In the genomic region with DNA sequence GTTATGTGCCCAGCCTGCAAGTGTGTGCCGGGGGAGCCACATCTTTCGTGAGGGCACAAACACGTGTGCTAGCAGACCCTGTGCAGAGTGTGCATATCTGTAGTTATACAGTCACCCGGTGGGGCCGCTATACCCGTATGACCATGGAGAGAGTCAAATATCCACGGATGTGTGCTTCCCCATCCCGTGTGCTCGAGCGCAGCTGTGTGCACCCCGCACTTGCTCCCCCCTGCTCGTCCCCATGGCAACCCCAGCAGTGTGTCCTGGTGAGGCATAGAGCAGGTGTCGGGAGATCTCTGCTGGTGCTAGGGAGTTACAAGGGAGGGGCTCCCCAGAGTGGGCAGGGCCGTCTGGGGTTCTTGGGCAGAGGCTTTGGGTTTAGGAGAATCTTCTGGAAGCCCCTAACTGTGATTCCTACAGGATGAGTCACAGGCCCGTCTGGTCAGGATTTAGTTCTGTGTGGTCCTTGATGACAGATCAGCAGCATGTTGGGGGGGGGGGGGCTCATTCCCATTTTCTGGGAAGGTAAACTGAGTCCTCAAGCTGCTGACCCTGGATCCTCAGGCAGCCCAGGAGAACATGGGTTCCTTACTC, we compare ENCODE assay signal across 9 mouse cellular contexts. TPM values are rescaled to one million over a fixed set of nuclear protein-coding genes. Genes with fewer than 3 reads are reported as not detected.
DNase-seq lines count a peak whose midpoint lies in the region; ATAC-seq and TF ChIP-seq lines count a peak whose summit lies in the region.
"Had no signal": no experiment of that assay in that cellular context is flagged by ENCODE, and none has a peak within 500 bp of the region (broad histone marks: within the 10 kb centered on the region; RNA-seq: fewer than 3 reads in every experiment).

No protein-coding gene starts in this region.

- peak; percentile 34 for ATAC-seq in lung, postnatal 0 days
- peak; percentile 48 for ATAC-seq in embryonic facial prominence, embryonic 14.5 days (ENCODE audit: low read depth)
- peak; percentile 69 for ATAC-seq in limb, embryonic 11.5 days (ENCODE audit: insufficient number of reproducible peaks, low FRiP score, low TSS enrichment, low read depth)
- no peak for ATAC-seq in liver, embryonic 12.5 days

- H3K27ac ChIP-seq in lung, postnatal 0 days (ENCODE audit: low read length): no peak overlapping the region
- H3K27ac ChIP-seq in embryonic facial prominence, embryonic 14.5 days (replicated peaks; ENCODE audit: low read depth, low read length): no peak overlapping the region
- no peak overlapping the region for H3K27ac ChIP-seq in limb, embryonic 11.5 days (replicated peaks; ENCODE audit: low read depth, low read length)
- no peak overlapping the region for H3K27ac ChIP-seq in liver, embryonic 12.5 days
- no peak overlapping the region for H3K27ac ChIP-seq in gastrocnemius, adult 2 months

- H3K9ac ChIP-seq in lung, postnatal 0 days (replicated peaks; ENCODE audit: low read depth): no peak overlapping the region
- no peak overlapping the region for H3K9ac ChIP-seq in embryonic facial prominence, embryonic 14.5 days (ENCODE audit: low read depth, low read length)
- 0 out of 2 replicates have a peak overlapping the region, but pooled peaks have one; percentile 12 for H3K9ac ChIP-seq in limb, embryonic 11.5 days (ENCODE audit: low read length)
- no peak overlapping the region for H3K9ac ChIP-seq in liver, embryonic 12.5 days

- no peaks in the 10 kb centered on the region for H3K9me3 ChIP-seq in lung, postnatal 0 days (ENCODE audit: low read length)
- H3K9me3 ChIP-seq in embryonic facial prominence, embryonic 14.5 days (ENCODE audit: control insufficient read depth, low read length): no peaks in the 10 kb centered on the region
- H3K9me3 ChIP-seq in limb, embryonic 11.5 days (ENCODE audit: control insufficient read depth, low read length): no peaks in the 10 kb centered on the region
- H3K9me3 ChIP-seq in liver, embryonic 12.5 days (replicated peaks): no peaks in the 10 kb centered on the region

- H3K36me3 ChIP-seq in lung, postnatal 0 days (ENCODE audit: insufficient read depth, low read length): no peaks in the 10 kb centered on the region
- no peaks in the 10 kb centered on the region for H3K36me3 ChIP-seq in embryonic facial prominence, embryonic 14.5 days (ENCODE audit: control insufficient read depth, insufficient read depth, low read length)
- H3K36me3 ChIP-seq in limb, embryonic 11.5 days (ENCODE audit: control insufficient read depth, insufficient read depth, low read length): no peaks in the 10 kb centered on the region
- H3K36me3 ChIP-seq in liver, embryonic 12.5 days: no peaks in the 10 kb centered on the region

- H3K27me3 ChIP-seq in lung, postnatal 0 days (replicated peaks; ENCODE audit: insufficient read depth, low read length): no peaks in the 10 kb centered on the region; the same call in 1 of the 2 replicates
- no peaks in the 10 kb centered on the region for H3K27me3 ChIP-seq in embryonic facial prominence, embryonic 14.5 days (replicated peaks; ENCODE audit: control insufficient read depth, insufficient read depth, low read length)
- H3K27me3 ChIP-seq in limb, embryonic 11.5 days (ENCODE audit: control insufficient read depth, insufficient read depth, low read length): no peaks in the 10 kb centered on the region
- H3K27me3 ChIP-seq in liver, embryonic 12.5 days (replicated peaks): peaks cover 40% of the 10 kb centered on the region

- TF ChIP-seq EP300 in lung, postnatal 0 days (IDR thresholded peaks at IDR 0.05): no peak

- WGBS in lung, postnatal 0 days: 20% methylated on average over 15 of the region's 15 CpGs
- 30% methylated on average over 13 of the region's 15 CpGs for WGBS in embryonic facial prominence, embryonic 14.5 days
- WGBS in limb, embryonic 11.5 days: 45% methylated on average over 15 of the region's 15 CpGs
- 45% methylated on average over 15 of the region's 15 CpGs for WGBS in liver, embryonic 12.5 days (ENCODE audit: insufficient replicate concordance)

- H3K4me2 ChIP-seq in lung, postnatal 0 days (replicated peaks; ENCODE audit: low read depth, low read length): no peak overlapping the region
- no peak overlapping the region for H3K4me2 ChIP-seq in embryonic facial prominence, embryonic 14.5 days (ENCODE audit: low read depth, low read length)
- no peak overlapping the region for H3K4me2 ChIP-seq in limb, embryonic 11.5 days (ENCODE audit: low read depth, severe bottlenecking)
- no peak overlapping the region for H3K4me2 ChIP-seq in liver, embryonic 12.5 days

- TF ChIP-seq CTCF in lung, postnatal 0 days (IDR thresholded peaks at IDR 0.05): no peak; the same call in 1 of the 2 replicates
- TF ChIP-seq CTCF in gastrocnemius, adult 2 months (IDR thresholded peaks at IDR 0.05): no peak

- intact Hi-C loops in gastrocnemius, adult 2 months (cut with DNase I): no loop called here

- no peak overlapping the region for H3K4me3 ChIP-seq in lung, postnatal 0 days (ENCODE audit: low read depth, low read length)
- no peak overlapping the region for H3K4me3 ChIP-seq in embryonic facial prominence, embryonic 14.5 days (ENCODE audit: low read depth, low read length)
- H3K4me3 ChIP-seq in limb, embryonic 11.5 days (ENCODE audit: low read depth, low read length): no peak overlapping the region
- no peak overlapping the region for H3K4me3 ChIP-seq in liver, embryonic 12.5 days
- no peak overlapping the region for H3K4me3 ChIP-seq in gastrocnemius, adult 2 months

- peak; percentile 31 for DNase-seq in lung, postnatal 0 days (ENCODE audit: low spot score)
- no peak for DNase-seq in lung, postnatal 4 days
- peak; percentile 70 for DNase-seq in embryonic facial prominence, embryonic 14.5 days (ENCODE audit: low spot score)
- peak; percentile 41 for DNase-seq in limb, embryonic 11.5 days (ENCODE audit: low spot score)
- peak; percentile 46 for DNase-seq in right cerebral cortex, postnatal 4 days
- DNase-seq in cerebellum, adult 9-10 months: no peak
- DNase-seq in gastrocnemius, adult 2 months: no peak

- H3K4me1 ChIP-seq in lung, postnatal 0 days (ENCODE audit: insufficient read depth, low read depth, low read length): peaks cover 6% of the 10 kb centered on the region; the same call in 1 of the 2 replicates
- H3K4me1 ChIP-seq in embryonic facial prominence, embryonic 14.5 days (ENCODE audit: control insufficient read depth, insufficient read depth, low read length): peaks cover 20% of the 10 kb centered on the region
- peaks cover 18% of the 10 kb centered on the region for H3K4me1 ChIP-seq in limb, embryonic 11.5 days (ENCODE audit: control insufficient read depth, insufficient read depth, low read length)
- H3K4me1 ChIP-seq in liver, embryonic 12.5 days: peaks cover 11% of the 10 kb centered on the region; the same call in 1 of the 2 replicates

RNA-seq across cellular contexts. Expression of a gene that starts 24.3 kb away (rescaled TPM):
- polyA plus RNA-seq in lung, postnatal 0 days (2015; fragmentation: Nextera tagmentation; extraction: Ambion mirVana): 1.5 TPM in 2 replicates
- polyA plus RNA-seq in embryonic facial prominence, embryonic 14.5 days (2014; fragmentation: Nextera tagmentation; extraction: Ambion mirVana): 1.3 TPM in 2 replicates
- 0.07 and 0.08 TPM in 2 replicates for polyA plus RNA-seq in limb, embryonic 11.5 days (2014; fragmentation: Nextera tagmentation; extraction: Ambion mirVana)
- polyA plus RNA-seq in liver, embryonic 12.5 days (2016; fragmentation: Nextera tagmentation; extraction: Ambion mirVana): 0.05 and 0.14 TPM in 2 replicates
- not detected for total RNA-seq in gastrocnemius, adult 2 months (2021)
- polyA plus RNA-seq: liver, embryonic 16.5 days had no signal

Comparison
In these comparisons a context has a peak if more than half of its experiments do, and no peak if none do; other contexts are left out.
1. DNase-seq: peak in lung, postnatal 0 days (single experiment), embryonic facial prominence, embryonic 14.5 days (single experiment), limb, embryonic 11.5 days (single experiment) and right cerebral cortex, postnatal 4 days (single experiment); none in lung, postnatal 4 days (0 of 2), cerebellum, adult 9-10 months (single experiment) and gastrocnemius, adult 2 months (single experiment).